Mouse (Mus musculus): ENCODE measurements around the gene Gabrg3. TPM values are rescaled to one million over a fixed set of nuclear protein-coding genes. Genes with fewer than 3 reads are reported as not detected.
"Not testable (repeated sequence)": the region's sequence is repeated elsewhere in the genome, so short reads cannot be mapped to it uniquely, and the experiment has no call there.

The Gabrg3 gene
- total and polyA plus RNA-seq, 2 experiments from 2014 or later = 11.5 to 11.8 TPM

DNA sequence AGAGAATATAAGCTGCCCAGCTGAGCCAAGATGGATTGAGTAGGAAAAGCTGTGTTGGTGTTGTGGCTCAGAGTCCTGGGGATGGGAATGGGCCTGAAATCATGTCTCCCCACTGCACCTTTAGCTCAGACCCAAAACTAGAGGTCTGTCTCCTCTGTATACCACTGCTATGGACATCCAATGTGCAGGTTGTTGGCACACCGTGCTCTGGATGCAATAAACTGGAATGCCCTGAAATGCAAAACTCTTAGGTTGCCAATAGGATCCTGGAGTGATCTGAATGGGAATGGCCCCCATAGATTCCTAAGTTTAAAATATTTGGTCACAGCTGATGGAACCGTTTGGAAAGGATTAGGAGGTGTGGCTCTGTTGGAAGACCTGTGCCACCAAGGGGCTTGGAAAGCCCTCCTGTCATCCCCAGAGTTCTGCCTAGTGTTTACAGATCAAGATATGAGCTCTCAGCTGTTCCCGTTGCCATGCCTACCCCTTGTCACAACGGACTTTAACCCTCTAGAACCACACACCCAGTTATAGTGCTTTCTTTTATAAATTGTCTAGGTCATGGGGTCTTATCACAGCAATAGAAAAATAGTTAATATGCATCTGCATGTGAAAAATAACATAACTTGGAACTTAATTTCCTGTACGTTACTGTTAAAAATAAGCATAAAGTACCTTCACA, 128.0 kb downstream of the Gabrg3 start:
- DNase-seq (ENCODE audit: low spot score) (no peak), ATAC-seq (ENCODE audit: low FRiP score) (no peak)
- 75% methylated on average over 5 of the region's 5 CpGs for WGBS
- no peaks in the 10 kb centered on the region for H3K9me3 ChIP-seq (ENCODE audit: low read length)
- H3K27ac ChIP-seq (ENCODE audit: low read depth, low read length) = no peak overlapping the region
- no peaks in the 10 kb centered on the region for H3K27me3 ChIP-seq (ENCODE audit: insufficient read depth, low read length)
- H3K4me3 ChIP-seq (ENCODE audit: low read depth, low read length) = no peak overlapping the region
- no peak overlapping the region for H3K4me2 ChIP-seq (ENCODE audit: low read depth, low read length, poor library complexity, severe bottlenecking)
- H3K4me1 ChIP-seq (ENCODE audit: insufficient read depth, low read length) = no peaks in the 10 kb centered on the region
- TF ChIP-seq CTCF (IDR thresholded peaks at IDR 0.05) = no peak
- H3K36me3 ChIP-seq (ENCODE audit: insufficient read depth, low read length) = no peaks in the 10 kb centered on the region
- no peak overlapping the region for H3K9ac ChIP-seq (replicated peaks; ENCODE audit: low read length, poor library complexity, severe bottlenecking)

DNA sequence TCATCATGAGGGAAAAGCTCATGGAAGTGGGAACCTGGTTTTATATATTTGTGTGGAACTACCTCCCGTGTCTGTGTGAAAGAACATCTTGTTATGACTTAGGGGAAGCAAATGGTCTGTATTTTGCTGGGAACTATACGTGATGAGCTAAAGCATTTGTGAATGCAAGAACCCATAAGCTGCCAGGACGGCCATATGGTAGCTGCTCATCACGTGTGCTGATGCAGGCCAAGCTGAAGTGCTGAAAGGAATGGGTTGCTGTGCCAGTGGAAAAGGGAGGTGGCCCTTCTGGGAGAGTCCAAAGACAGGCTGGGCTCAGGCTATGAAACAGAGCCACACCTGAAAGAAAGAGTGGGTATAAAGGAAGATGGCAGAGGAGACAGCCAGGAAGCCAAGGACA, 143.0 kb downstream of the Gabrg3 start:
- no peak for TF ChIP-seq CTCF (IDR thresholded peaks at IDR 0.05)
- Histone ChIP-seq H3K9me3 (ENCODE audit: low read length) (no peaks in the 10 kb centered on the region), H3K4me1 (ENCODE audit: insufficient read depth, low read length) (no peaks in the 10 kb centered on the region), H3K36me3 (ENCODE audit: insufficient read depth, low read length) (no peaks in the 10 kb centered on the region), H3K9ac (replicated peaks; ENCODE audit: low read length, poor library complexity, severe bottlenecking) (no peak overlapping the region), H3K4me2 (ENCODE audit: low read depth, low read length, poor library complexity, severe bottlenecking) (no peak overlapping the region), H3K4me3 (ENCODE audit: low read depth, low read length) (no peak overlapping the region), H3K27me3 (ENCODE audit: insufficient read depth, low read length) (no peaks in the 10 kb centered on the region), H3K27ac (ENCODE audit: low read depth, low read length) (no peak overlapping the region)
- ATAC-seq (ENCODE audit: low FRiP score) (no peak), DNase-seq (ENCODE audit: low spot score) (no peak)
- 84% methylated on average over 4 of the region's 4 CpGs for WGBS

- Histone ChIP-seq H3K4me2 (ENCODE audit: low read depth, low read length, poor library complexity, severe bottlenecking) (no peak overlapping the region), H3K27me3 (ENCODE audit: insufficient read depth, low read length) (no peaks in the 10 kb centered on the region), H3K4me1 (ENCODE audit: insufficient read depth, low read length) (no peaks in the 10 kb centered on the region), H3K27ac (ENCODE audit: low read depth, low read length) (no peak overlapping the region), H3K9ac (replicated peaks; ENCODE audit: low read length, poor library complexity, severe bottlenecking) (no peak overlapping the region), H3K36me3 (ENCODE audit: insufficient read depth, low read length) (no peaks in the 10 kb centered on the region), H3K4me3 (ENCODE audit: low read depth, low read length) (no peak overlapping the region), H3K9me3 (ENCODE audit: low read length) (no peaks in the 10 kb centered on the region)
- 59% methylated on average over 1 of the region's 1 CpGs for WGBS
- ATAC-seq (ENCODE audit: low FRiP score) (no peak), DNase-seq (ENCODE audit: low spot score) (no peak)
- no peak for TF ChIP-seq CTCF (IDR thresholded peaks at IDR 0.05)
Observed at GRCm38 (mm10) chr7:57214119-57214518, 172.9 kb downstream of the Gabrg3 start.

DNA sequence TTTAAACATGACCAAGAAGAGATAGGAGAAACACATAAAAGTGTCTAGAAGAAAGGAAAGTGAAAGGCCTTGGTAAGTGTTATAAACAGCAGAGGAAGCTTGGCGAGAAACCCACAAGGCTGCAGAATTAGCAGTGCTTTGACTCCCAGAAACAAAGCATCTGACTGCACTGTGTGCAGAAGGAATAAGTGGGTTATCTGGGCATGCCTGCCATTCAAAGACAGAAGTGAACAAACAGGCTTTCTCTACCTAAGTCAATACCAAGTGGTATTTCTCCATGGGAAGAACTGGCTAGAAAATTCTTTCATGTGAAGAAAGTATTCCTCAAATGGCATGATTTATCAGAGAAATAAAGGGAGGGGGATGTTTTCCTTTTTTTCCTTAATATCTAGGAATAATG, 201.0 kb downstream of the Gabrg3 start:
- H3K4me1 ChIP-seq (ENCODE audit: insufficient read depth, low read length) = no peaks in the 10 kb centered on the region
- H3K36me3 ChIP-seq (ENCODE audit: insufficient read depth, low read length) = no peaks in the 10 kb centered on the region
- WGBS = 33% methylated on average over 1 of the region's 1 CpGs
- H3K27me3 ChIP-seq (ENCODE audit: insufficient read depth, low read length) = no peaks in the 10 kb centered on the region
- H3K9me3 ChIP-seq (ENCODE audit: low read length) = no peaks in the 10 kb centered on the region
- H3K27ac ChIP-seq (ENCODE audit: low read depth, low read length) = no peak overlapping the region
- no peak overlapping the region for H3K9ac ChIP-seq (replicated peaks; ENCODE audit: low read length, poor library complexity, severe bottlenecking)
- no peak overlapping the region for H3K4me2 ChIP-seq (ENCODE audit: low read depth, low read length, poor library complexity, severe bottlenecking)
- ATAC-seq (ENCODE audit: low FRiP score) = no peak
- TF ChIP-seq CTCF (IDR thresholded peaks at IDR 0.05) = no peak
- H3K4me3 ChIP-seq (ENCODE audit: low read depth, low read length) = no peak overlapping the region
- no peak for DNase-seq (ENCODE audit: low spot score)

- not testable (repeated sequence) for ATAC-seq (ENCODE audit: low FRiP score)
Observed at GRCm38 (mm10) chr7:57175891-57176545, 211.0 kb downstream of the Gabrg3 start.

GRCm38 (mm10) chr7:57166931-57167330, 220.1 kb downstream of the Gabrg3 start:
- DNase-seq (ENCODE audit: low spot score) (peak; percentile 9), ATAC-seq (ENCODE audit: low FRiP score) (no peak)
- H3K9me3 ChIP-seq (ENCODE audit: low read length) = no peaks in the 10 kb centered on the region
- no peak overlapping the region for H3K9ac ChIP-seq (replicated peaks; ENCODE audit: low read length, poor library complexity, severe bottlenecking)
- no peak overlapping the region for H3K4me3 ChIP-seq (ENCODE audit: low read depth, low read length)
- TF ChIP-seq CTCF (IDR thresholded peaks at IDR 0.05) = no peak
- H3K4me2 ChIP-seq (ENCODE audit: low read depth, low read length, poor library complexity, severe bottlenecking) = no peak overlapping the region
- no peaks in the 10 kb centered on the region for H3K36me3 ChIP-seq (ENCODE audit: insufficient read depth, low read length)
- no peaks in the 10 kb centered on the region for H3K4me1 ChIP-seq (ENCODE audit: insufficient read depth, low read length)
- 50% methylated on average over 3 of the region's 3 CpGs for WGBS
- no peaks in the 10 kb centered on the region for H3K27me3 ChIP-seq (ENCODE audit: insufficient read depth, low read length)
- no peak overlapping the region for H3K27ac ChIP-seq (ENCODE audit: low read depth, low read length)

More at GRCm38 (mm10) chr7:57175891-57176545, 211.0 kb downstream of the Gabrg3 start:
- not testable (repeated sequence) for H3K27me3 ChIP-seq (ENCODE audit: insufficient read depth, low read length); H3K27ac ChIP-seq (ENCODE audit: low read depth, low read length); H3K36me3 ChIP-seq (ENCODE audit: insufficient read depth, low read length); H3K4me1 ChIP-seq (ENCODE audit: insufficient read depth, low read length); DNase-seq (ENCODE audit: low spot score); H3K4me2 ChIP-seq (ENCODE audit: low read depth, low read length, poor library complexity, severe bottlenecking); H3K4me3 ChIP-seq (ENCODE audit: low read depth, low read length); H3K9ac ChIP-seq (replicated peaks; ENCODE audit: low read length, poor library complexity, severe bottlenecking); H3K9me3 ChIP-seq (ENCODE audit: low read length)
- WGBS = 45% methylated on average over 2 of the region's 2 CpGs
